Mouse (Mus musculus) testis, adult 2 months (tissue): ENCODE measurements around the gene Triap1.

Experiments
- CTCF ChIP-seq: fragments of 200-500 bp; IDR thresholded peaks from 2 replicates; pipeline ENCODE4 v1.5.1; 2012; ENCODE audit warnings: low read depth, mild to moderate bottlenecking, inconsistent platforms, low read length, moderate library complexity; ENCODE audit not compliant: control insufficient read depth, insufficient read depth, insufficient replicate concordance
- POLR2A ChIP-seq: fragments of 200-500 bp; IDR thresholded peaks from 2 replicates; pipeline ENCODE4 v1.6.1; 2012; ENCODE audit warnings: low read depth, mild to moderate bottlenecking, inconsistent platforms, low read length, moderate library complexity; ENCODE audit not compliant: control insufficient read depth

GRCm38 (mm10) chr5:115375436-115375835 is 34.4 kb downstream of the Triap1 start:
- TF ChIP-seq CTCF (no peak), POLR2A (no peak)
